Mouse (Mus musculus) heart, postnatal 0 days (tissue): ENCODE results near the gene Ltb4r1. TPM values are rescaled to one million over a fixed set of nuclear protein-coding genes. Genes with fewer than 3 reads are reported as not detected.

Experiments used
- ATAC-seq: fragments of 200-750 bp; cut with Nextera tagmentation; 2 replicates; pipeline ENCODE4 v1.8.0; 2017; ENCODE audit warnings: low read depth, moderate number of reproducible peaks, moderate library complexity; ENCODE audit not compliant: insufficient read depth
- DNase-seq: peaks from one replicate; pipeline ENCODE4 v3.0.0-alpha.2; 2016; ENCODE audit warnings: low spot score
- H3K27ac ChIP-seq: fragments of 300-500 bp; sonication (generic); 2 replicates; pipeline ENCODE4 v1.5.1; 2014; ENCODE audit warnings: low read depth, mild to moderate bottlenecking
- H3K27me3 ChIP-seq: fragments of 300-500 bp; sonication (generic); 2 replicates; pipeline ENCODE4 v1.6.1; 2014; ENCODE audit warnings: low read length, mixed read lengths; ENCODE audit not compliant: control insufficient read depth, insufficient read depth
- H3K36me3 ChIP-seq: fragments of 300-500 bp; sonication (generic); replicated peaks from 2 replicates; pipeline ENCODE4 v1.6.1; 2014; ENCODE audit warnings: low read length, mixed read lengths; ENCODE audit not compliant: control insufficient read depth, insufficient read depth
- H3K4me1 ChIP-seq: fragments of 300-500 bp; sonication (generic); 2 replicates; pipeline ENCODE4 v1.6.1; 2014; ENCODE audit warnings: antibody characterized with exemption; ENCODE audit not compliant: control insufficient read depth, insufficient read depth
- H3K4me2 ChIP-seq: fragments of 300-500 bp; sonication (generic); 2 replicates; pipeline ENCODE4 v1.6.1; 2014; ENCODE audit warnings: low read depth, mild to moderate bottlenecking, low read length, moderate library complexity
- H3K4me3 ChIP-seq: fragments of 300-500 bp; sonication (generic); 2 replicates; pipeline ENCODE4 v1.5.1; 2014; ENCODE audit warnings: low read depth, low read length
- H3K9ac ChIP-seq: fragments of 300-500 bp; sonication (generic); replicated peaks from 2 replicates; pipeline ENCODE4 v1.6.1; 2014; ENCODE audit warnings: low read depth, low read length, mixed read lengths
- H3K9me3 ChIP-seq: fragments of 300-500 bp; sonication (generic); replicated peaks from 2 replicates; pipeline ENCODE4 v1.6.1; 2016; ENCODE audit warnings: low read length; ENCODE audit not compliant: control insufficient read depth
- CTCF ChIP-seq: IDR thresholded peaks from 2 replicates; pipeline ENCODE4 v1.5.1; 2016; ENCODE audit warnings: antibody characterized with exemption, control low read depth, low read depth
- EP300 ChIP-seq: IDR thresholded peaks from 2 replicates; pipeline ENCODE4 v1.6.1; 2016; ENCODE audit warnings: antibody characterized with exemption, low read depth
- WGBS: fragments of 180-500 bp; shearing (Covaris S2); extraction: QIAGEN DNeasy Blood & Tissue Kit; methylation state at CpG from one replicate; pipeline ENCODE4 v1.1.7; 2014; 5-methylcytosine and 5-hydroxymethylcytosine counted together
- polyA plus RNA-seq: library from polyadenylated mRNA; unstranded; fragments of >200 nt; fragmentation: Nextera tagmentation; extraction: Ambion mirVana; gene quantifications from 2 replicates; pipeline ENCODE4 v1.2.1, GENCODE M21; 2015
- total RNA-seq: library from RNA; depleted of rRNA; stranded (reverse); fragments of >200 nt; gene quantifications from 2 replicates; pipeline ENCODE4 v1.2.3, GENCODE M21; 2014; ENCODE audit warnings: low replicate concordance

Gene Ltb4r1
- total and polyA plus RNA-seq, 2 experiments from 2014 or later, result 0.40 TPM; not detected in 1

DNA sequence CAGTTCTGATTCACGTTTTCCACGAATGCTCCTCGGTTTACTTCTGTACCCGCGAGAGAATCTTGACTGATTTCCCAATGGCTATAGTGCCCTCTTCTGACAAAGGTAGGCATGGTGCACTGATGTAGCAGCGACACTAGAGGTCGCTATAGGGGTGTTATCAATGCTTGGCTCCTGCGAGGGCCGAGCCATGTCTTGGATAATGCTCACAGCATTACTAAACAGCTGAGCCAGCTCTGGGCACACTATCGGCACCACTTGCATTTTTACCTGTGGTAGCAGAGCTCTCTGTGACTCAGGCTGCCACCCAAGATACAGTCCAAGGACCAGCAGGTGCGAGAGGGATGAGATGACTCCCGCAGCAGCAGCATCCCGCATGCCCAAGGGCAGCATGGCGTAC lies 15.5 kb downstream of the Ltb4r1 start:
- H3K9me3 ChIP-seq, result no peaks in the 10 kb centered on the region
- H3K9ac ChIP-seq, result no peak overlapping the region
- ATAC-seq (peak; percentile 71), DNase-seq (peak; percentile 81)
- H3K4me2 ChIP-seq, result peak overlapping the region; percentile 61
- H3K4me3 ChIP-seq, result 0 out of 2 replicates have a peak overlapping the region, but pooled peaks have one; percentile 4
- H3K4me1 ChIP-seq, result no peaks in the 10 kb centered on the region; the same call in 1 of the 2 replicates
- H3K27ac ChIP-seq, result no peak overlapping the region
- peaks cover 4% of the 10 kb centered on the region; the same call in 1 of the 2 replicates for H3K36me3 ChIP-seq
- TF ChIP-seq EP300 (no peak), CTCF (peak; percentile 99)
- H3K27me3 ChIP-seq, result peaks cover 27% of the 10 kb centered on the region
- WGBS, result 18% methylated on average over 14 of the region's 14 CpGs

- Histone ChIP-seq H3K36me3 (peaks cover 4% of the 10 kb centered on the region; the same call in 1 of the 2 replicates), H3K9me3 (no peaks in the 10 kb centered on the region), H3K4me3 (peak overlapping the region; percentile 47), H3K27ac (peak overlapping the region; percentile 69), H3K27me3 (peaks cover 35% of the 10 kb centered on the region), H3K4me2 (peak overlapping the region; percentile 61), H3K9ac (peak overlapping the region; percentile 47; the same call in 1 of the 2 replicates), H3K4me1 (no peaks in the 10 kb centered on the region; the same call in 1 of the 2 replicates)
- TF ChIP-seq EP300, result no peak
- TF ChIP-seq CTCF, result no peak
- DNase-seq, result no peak
- ATAC-seq, result no peak
- 32% methylated on average over 9 of the region's 9 CpGs for WGBS
Observed at GRCm38 (mm10) chr14:55782361-55782960, 16.7 kb downstream of the Ltb4r1 start.

DNA sequence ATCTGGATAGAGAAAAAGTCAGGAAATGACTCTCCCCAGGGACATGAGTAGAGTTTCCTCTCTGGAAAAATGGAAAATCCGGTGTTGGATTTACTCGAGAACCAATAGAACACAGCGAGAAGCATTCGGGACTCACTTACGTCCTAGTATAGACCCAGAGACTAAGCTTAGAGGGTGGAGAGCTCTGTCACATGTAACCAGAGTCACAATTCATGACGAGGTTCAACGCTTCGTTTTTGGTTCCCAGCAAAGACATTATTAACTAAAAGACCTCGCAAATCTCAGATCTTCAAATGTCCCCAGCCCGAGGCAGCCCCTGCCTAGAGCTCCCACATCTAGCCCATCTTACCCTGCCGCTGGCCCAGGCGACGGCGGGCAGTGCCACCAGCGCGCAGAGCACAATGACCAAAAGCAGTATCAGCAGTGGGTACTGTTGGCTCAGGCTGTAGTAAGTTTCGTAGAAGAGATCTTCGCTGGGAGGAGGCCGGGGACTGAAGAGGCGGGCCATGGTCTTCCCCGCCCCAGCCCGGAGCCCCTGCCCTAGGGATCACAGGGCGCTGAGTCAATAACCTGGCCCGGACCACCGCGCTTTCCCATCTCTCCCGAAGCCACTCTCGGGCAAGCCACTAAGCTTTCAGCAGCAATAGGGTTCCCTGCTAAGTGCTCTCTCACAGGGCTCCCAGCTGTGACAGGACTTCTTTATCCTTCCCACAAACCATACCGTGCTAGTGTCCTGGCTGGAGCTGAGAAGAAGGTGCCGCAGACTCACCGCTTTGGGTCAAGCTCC lies 17.6 kb downstream of the Ltb4r1 start:
- Histone ChIP-seq H3K27me3 (peaks cover 44% of the 10 kb centered on the region), H3K4me3 (peak overlapping the region; percentile 47), H3K9me3 (no peaks in the 10 kb centered on the region), H3K27ac (peak overlapping the region; percentile 69), H3K4me2 (peak overlapping the region; percentile 61), H3K4me1 (peaks cover 4% of the 10 kb centered on the region), H3K9ac (peak overlapping the region; percentile 27; the same call in 1 of the 2 replicates), H3K36me3 (peaks cover 2% of the 10 kb centered on the region; the same call in 1 of the 2 replicates)
- 2% methylated on average over 31 of the region's 31 CpGs for WGBS
- TF ChIP-seq CTCF (no peak), EP300 (no peak)
- ATAC-seq, result peak; percentile 61
- peak; percentile 89 for DNase-seq

DNA sequence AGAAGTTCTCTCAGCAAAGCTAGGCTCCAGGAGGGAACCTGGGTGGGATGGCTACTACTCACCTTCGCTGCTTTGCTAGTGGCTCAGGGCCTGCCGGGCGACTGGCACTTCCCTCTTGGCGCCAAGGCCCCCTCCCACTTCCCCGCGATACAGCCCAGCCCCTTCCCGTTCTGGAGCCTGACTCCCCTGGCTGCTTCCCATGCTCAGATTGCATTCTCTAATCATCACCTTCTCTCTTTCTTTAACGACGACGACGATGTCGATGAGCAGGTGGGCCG lies 18.1 kb downstream of the Ltb4r1 start, which contains the start of gene Adcy4:
Gene Adcy4, minus strand, starts transcription at position 138 of the 278 bp plus-strand sequence.
- Histone ChIP-seq H3K27me3 (peaks cover 49% of the 10 kb centered on the region), H3K4me1 (peaks cover 10% of the 10 kb centered on the region), H3K9ac (peak within 1 kb of the TSS; percentile 47; the same call in 1 of the 2 replicates), H3K4me3 (peak within 1 kb of the TSS; percentile 47), H3K4me2 (peak within 1 kb of the TSS; percentile 61), H3K9me3 (no peaks in the 10 kb centered on the region), H3K27ac (peak within 1 kb of the TSS; percentile 69), H3K36me3 (no peaks in the 10 kb centered on the region; the same call in 1 of the 2 replicates)
- WGBS, result 5% methylated on average over 13 of the region's 13 CpGs
- no peak for TF ChIP-seq CTCF
- TF ChIP-seq EP300, result no peak
- DNase-seq (no peak), ATAC-seq (no peak)

DNA sequence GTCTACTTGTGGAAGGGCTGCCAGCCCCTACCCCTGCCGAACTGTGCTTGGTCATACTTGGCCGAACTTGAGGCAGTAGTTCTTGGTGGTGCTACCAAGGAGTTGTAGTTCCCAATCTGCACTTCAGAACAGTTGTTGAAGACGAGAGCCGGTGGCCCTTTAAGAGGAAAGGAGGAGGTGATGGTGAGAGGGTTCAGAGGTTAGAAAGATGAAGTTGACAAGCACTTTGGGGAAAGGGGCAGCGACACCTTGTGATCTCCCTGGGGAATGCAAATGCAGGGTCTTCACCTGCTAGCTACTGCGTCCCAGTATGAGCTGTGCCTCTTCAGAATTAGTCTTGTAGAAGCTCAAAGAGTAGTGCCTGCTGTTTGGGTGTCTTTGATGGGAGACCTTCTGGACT lies 19.4 kb downstream of the Ltb4r1 start:
- Histone ChIP-seq H3K9ac (no peak overlapping the region), H3K27me3 (peaks cover 51% of the 10 kb centered on the region), H3K36me3 (no peaks in the 10 kb centered on the region), H3K4me2 (no peak overlapping the region), H3K9me3 (no peaks in the 10 kb centered on the region), H3K27ac (no peak overlapping the region), H3K4me3 (no peak overlapping the region), H3K4me1 (peaks cover 11% of the 10 kb centered on the region)
- DNase-seq (no peak), ATAC-seq (no peak)
- 33% methylated on average over 6 of the region's 6 CpGs for WGBS
- no peak for TF ChIP-seq CTCF
